Mouse (Mus musculus): ENCODE measurements around the gene Cbr2.

GRCm38 (mm10) chr11:120684086-120684485 lies 47.8 kb downstream of the Cbr2 start:
- TF ChIP-seq POLR2A (IDR thresholded peaks at IDR 0.05; ENCODE audit: control insufficient read depth in 1 of 2, insufficient read depth in 1 of 2, low read depth in 1 of 2, low read length in 2 of 2, poor library complexity in 1 of 2): no peak
- no peak for TF ChIP-seq CHD1 (IDR thresholded peaks at IDR 0.05; ENCODE audit: low read depth, low read length)
- TF ChIP-seq ZC3H11A (IDR thresholded peaks at IDR 0.05; ENCODE audit: low read depth, low read length): no peak
- TF ChIP-seq CTCF (IDR thresholded peaks at IDR 0.05 in 2 of 3, conservative IDR thresholded peaks at IDR 0.05 in 1 of 3; ENCODE audit: control insufficient read depth in 1 of 3, insufficient read depth in 1 of 3, low read depth in 2 of 3, low read length in 3 of 3, poor library complexity in 1 of 3, severe bottlenecking in 1 of 3): no peak
- no peak for TF ChIP-seq HCFC1 (IDR thresholded peaks at IDR 0.05; ENCODE audit: low read depth, low read length)
- TF ChIP-seq MYC (IDR thresholded peaks at IDR 0.05; ENCODE audit: low read depth, low read length): no peak
- TF ChIP-seq MEF2A (IDR thresholded peaks at IDR 0.05; ENCODE audit: extremely low read depth, insufficient replicate concordance, low read depth, low read length, poor library complexity, severe bottlenecking): no peak
- no peak for TF ChIP-seq RCOR1 (IDR thresholded peaks at IDR 0.05; ENCODE audit: low read depth, low read length)
- TF ChIP-seq SMC3 (IDR thresholded peaks at IDR 0.05; ENCODE audit: low read depth, low read length): no peak
- TF ChIP-seq NELFE (IDR thresholded peaks at IDR 0.05; ENCODE audit: low read depth, low read length): no peak
